Mouse (Mus musculus) liver, embryonic 13.5 days (tissue): ENCODE measurements around the gene Gorasp1. TPM values are rescaled to one million over a fixed set of nuclear protein-coding genes. Genes with fewer than 3 reads are reported as not detected.

Experiments used
- ATAC-seq: fragments of 200-750 bp; cut with Nextera tagmentation; 2 replicates; pipeline ENCODE4 v1.8.0; 2017; ENCODE audit warnings: low read depth, mild to moderate bottlenecking, moderate number of reproducible peaks, moderate library complexity
- DNase-seq: peaks from one replicate; pipeline ENCODE4 v3.0.0; 2022
- H3K27ac ChIP-seq: fragments of 300-500 bp; sonication (generic); 2 replicates; pipeline ENCODE4 v1.5.1; 2015; ENCODE audit warnings: moderate library complexity, mild to moderate bottlenecking, inconsistent platforms
- H3K27me3 ChIP-seq: fragments of 300-500 bp; sonication (generic); 2 replicates; pipeline ENCODE4 v1.6.1; 2015; ENCODE audit warnings: mild to moderate bottlenecking, inconsistent platforms
- H3K36me3 ChIP-seq: fragments of 300-500 bp; sonication (generic); 2 replicates; pipeline ENCODE4 v1.6.1; 2015; ENCODE audit warnings: mild to moderate bottlenecking, inconsistent platforms
- H3K4me1 ChIP-seq: fragments of 300-500 bp; sonication (generic); replicated peaks from 2 replicates; pipeline ENCODE4 v1.6.1; 2015; ENCODE audit warnings: inconsistent platforms
- H3K4me2 ChIP-seq: fragments of 300-500 bp; sonication (generic); 2 replicates; pipeline ENCODE4 v1.6.1; 2015; ENCODE audit warnings: inconsistent platforms, mild to moderate bottlenecking, moderate library complexity
- H3K4me3 ChIP-seq: fragments of 300-500 bp; sonication (generic); replicated peaks from 2 replicates; pipeline ENCODE4 v1.5.1; 2015; ENCODE audit warnings: mild to moderate bottlenecking, inconsistent platforms
- H3K9ac ChIP-seq: fragments of 300-500 bp; sonication (generic); 2 replicates; pipeline ENCODE4 v1.6.1; 2015; ENCODE audit warnings: mild to moderate bottlenecking, inconsistent platforms
- H3K9me3 ChIP-seq: fragments of 300-500 bp; sonication (generic); replicated peaks from 2 replicates; pipeline ENCODE4 v1.6.1; 2016; ENCODE audit warnings: inconsistent platforms
- WGBS: fragments of 180-500 bp; shearing (Covaris S2); methylation state at CpG from one replicate; pipeline ENCODE4 v1.1.7; 2015; ENCODE audit not compliant: insufficient replicate concordance; 5-methylcytosine and 5-hydroxymethylcytosine counted together
- polyA plus RNA-seq: library from polyadenylated mRNA; unstranded; fragments of >200 nt; fragmentation: Nextera tagmentation; extraction: Ambion mirVana; gene quantifications from 2 replicates; pipeline ENCODE4 v1.2.1, GENCODE M21; 2015

The Gorasp1 gene
- polyA plus RNA-seq, 1 experiment from 2014 or later = 10.4 TPM

DNA sequence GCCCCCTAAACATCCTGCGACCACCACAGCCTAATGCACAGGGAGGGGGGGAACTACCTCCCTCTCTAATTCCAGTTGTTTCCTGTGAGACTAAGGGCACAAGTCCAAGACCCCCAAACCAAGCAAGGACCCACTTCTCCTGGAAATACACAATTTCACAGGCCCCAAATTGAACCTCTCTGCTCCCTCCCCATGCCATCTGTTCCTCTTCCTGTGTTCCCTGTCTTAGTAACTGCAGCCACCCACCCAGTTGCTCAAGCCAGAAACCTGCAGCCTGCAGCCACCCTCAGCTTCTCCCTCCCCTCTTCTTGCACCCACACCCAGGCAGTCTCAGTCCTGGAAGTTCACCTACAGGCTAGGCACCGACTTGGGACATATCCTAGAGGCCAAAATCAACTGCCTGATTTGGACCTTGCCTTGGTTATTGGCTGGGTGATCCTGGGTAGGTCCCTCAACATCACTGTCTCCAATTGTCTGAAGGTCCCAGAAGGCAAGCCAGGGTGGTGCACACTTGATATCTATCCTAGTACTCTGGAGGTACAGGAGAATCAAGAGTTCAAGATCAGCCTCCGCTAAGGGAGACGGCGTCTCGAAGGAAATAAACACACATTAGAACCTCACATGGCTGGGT, 41.6 kb upstream of the Gorasp1 start:
- peaks cover 24% of the 10 kb centered on the region for H3K27me3 ChIP-seq
- H3K4me1 ChIP-seq = peaks cover 77% of the 10 kb centered on the region
- no peaks in the 10 kb centered on the region for H3K9me3 ChIP-seq
- H3K27ac ChIP-seq = no peak overlapping the region; the same call in 1 of the 2 replicates
- H3K4me3 ChIP-seq = no peak overlapping the region
- no peak overlapping the region for H3K4me2 ChIP-seq
- H3K9ac ChIP-seq = no peak overlapping the region
- DNase-seq = no peak
- no peak for ATAC-seq
- 58% methylated on average over 6 of the region's 6 CpGs for WGBS
- H3K36me3 ChIP-seq = peaks cover 4% of the 10 kb centered on the region; the same call in 1 of the 2 replicates

DNA sequence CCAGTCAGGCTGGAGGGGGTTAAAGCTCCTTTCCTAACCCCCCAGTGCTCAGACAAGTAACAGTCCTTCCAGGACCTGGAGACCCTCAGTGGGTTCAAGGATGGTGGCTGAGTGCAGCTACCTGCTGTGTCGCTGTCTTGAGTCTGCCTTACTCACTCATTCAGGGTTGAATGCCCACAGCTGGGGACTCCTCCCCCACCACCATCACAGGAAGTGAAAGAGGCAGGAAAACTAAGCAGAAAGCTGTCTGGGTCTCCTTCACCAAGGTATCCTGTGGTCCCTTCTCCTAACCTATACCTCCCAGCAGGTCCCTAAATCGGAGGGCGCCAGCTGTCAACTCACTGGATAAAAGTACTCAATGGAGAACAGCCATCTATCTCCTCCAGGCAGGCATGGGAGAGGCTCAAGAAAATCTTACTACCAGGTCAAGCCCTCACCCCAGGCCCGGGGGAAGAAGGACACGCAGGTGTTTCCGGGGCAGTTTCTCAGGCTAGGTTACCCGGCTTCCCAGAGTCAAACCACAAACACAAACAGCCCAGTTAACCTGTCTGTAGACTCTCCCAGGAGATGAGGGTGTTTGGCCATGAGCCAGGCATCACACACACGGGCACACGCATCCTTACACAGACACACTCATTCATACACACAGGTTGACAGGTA, 40.9 kb upstream of the Gorasp1 start:
- no peak for DNase-seq
- Histone ChIP-seq H3K27ac (no peak overlapping the region; the same call in 1 of the 2 replicates), H3K9ac (peak overlapping the region; percentile 26), H3K4me2 (peak overlapping the region; percentile 38), H3K4me1 (peaks cover 71% of the 10 kb centered on the region), H3K9me3 (no peaks in the 10 kb centered on the region), H3K27me3 (peaks cover 17% of the 10 kb centered on the region), H3K4me3 (peak overlapping the region; percentile 13; the same call in 1 of the 2 replicates), H3K36me3 (peaks cover 10% of the 10 kb centered on the region)
- WGBS = 25% methylated on average over 9 of the region's 9 CpGs
- no peak for ATAC-seq

GRCm38 (mm10) chr9:119977557-119978060, 40.2 kb upstream of the Gorasp1 start:
- 29% methylated on average over 5 of the region's 5 CpGs for WGBS
- H3K9me3 ChIP-seq = no peaks in the 10 kb centered on the region
- peaks cover 17% of the 10 kb centered on the region for H3K36me3 ChIP-seq
- H3K4me3 ChIP-seq = peak overlapping the region; percentile 13; the same call in 1 of the 2 replicates
- peak overlapping the region; percentile 38 for H3K4me2 ChIP-seq
- H3K27me3 ChIP-seq = peaks cover 11% of the 10 kb centered on the region
- DNase-seq (no peak), ATAC-seq (no peak)
- H3K4me1 ChIP-seq = peaks cover 67% of the 10 kb centered on the region
- peak overlapping the region; percentile 32 for H3K27ac ChIP-seq
- peak overlapping the region; percentile 26; the same call in 1 of the 2 replicates for H3K9ac ChIP-seq

GRCm38 (mm10) chr9:119976704-119977556, 39.6 kb upstream of the Gorasp1 start:
- H3K27ac ChIP-seq = peak overlapping the region; percentile 32
- H3K36me3 ChIP-seq = peaks cover 23% of the 10 kb centered on the region
- H3K9ac ChIP-seq = no peak overlapping the region; the same call in 1 of the 2 replicates
- peak overlapping the region; percentile 38 for H3K4me2 ChIP-seq
- H3K27me3 ChIP-seq = 0 out of 2 replicates have a peak, but pooled peaks cover 4% of the 10 kb centered on the region
- H3K4me3 ChIP-seq = no peak overlapping the region
- H3K4me1 ChIP-seq = peaks cover 60% of the 10 kb centered on the region
- ATAC-seq (no peak), DNase-seq (no peak)
- 10% methylated on average over 17 of the region's 17 CpGs for WGBS
- no peaks in the 10 kb centered on the region for H3K9me3 ChIP-seq

GRCm38 (mm10) chr9:119975286-119975685, 37.9 kb upstream of the Gorasp1 start:
- no peak overlapping the region for H3K9ac ChIP-seq
- H3K27me3 ChIP-seq = no peaks in the 10 kb centered on the region
- no peak overlapping the region for H3K4me2 ChIP-seq
- DNase-seq (no peak), ATAC-seq (no peak)
- peaks cover 45% of the 10 kb centered on the region for H3K4me1 ChIP-seq
- peaks cover 23% of the 10 kb centered on the region for H3K36me3 ChIP-seq
- H3K9me3 ChIP-seq = no peaks in the 10 kb centered on the region
- H3K4me3 ChIP-seq = no peak overlapping the region
- WGBS = 80% methylated on average over 4 of the region's 4 CpGs
- no peak overlapping the region for H3K27ac ChIP-seq

DNA sequence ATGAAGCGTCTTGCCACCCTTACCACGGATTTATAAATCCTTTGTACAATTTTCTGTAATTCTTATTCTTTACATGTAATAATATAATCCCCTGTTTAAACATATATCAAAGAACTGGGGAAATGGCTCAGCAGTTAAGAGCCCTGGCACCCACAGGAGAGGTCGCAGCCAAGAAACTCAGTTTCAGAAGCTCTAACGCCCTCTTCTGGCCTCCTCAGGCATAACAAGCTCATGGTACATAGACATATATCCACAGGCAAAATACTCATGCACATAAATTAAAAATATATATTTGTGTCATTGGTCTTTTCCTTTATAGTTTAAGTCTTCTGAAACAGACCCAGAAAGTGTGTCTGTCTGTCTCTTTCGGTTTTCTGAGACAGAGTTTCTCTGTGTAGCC, 37.2 kb upstream of the Gorasp1 start:
- H3K9ac ChIP-seq = no peak overlapping the region
- WGBS = 74% methylated on average over 5 of the region's 5 CpGs
- H3K9me3 ChIP-seq = no peaks in the 10 kb centered on the region
- DNase-seq = no peak
- no peak for ATAC-seq
- peaks cover 39% of the 10 kb centered on the region for H3K4me1 ChIP-seq
- no peaks in the 10 kb centered on the region for H3K27me3 ChIP-seq
- peaks cover 23% of the 10 kb centered on the region for H3K36me3 ChIP-seq
- H3K27ac ChIP-seq = no peak overlapping the region
- no peak overlapping the region for H3K4me2 ChIP-seq
- H3K4me3 ChIP-seq = no peak overlapping the region

DNA sequence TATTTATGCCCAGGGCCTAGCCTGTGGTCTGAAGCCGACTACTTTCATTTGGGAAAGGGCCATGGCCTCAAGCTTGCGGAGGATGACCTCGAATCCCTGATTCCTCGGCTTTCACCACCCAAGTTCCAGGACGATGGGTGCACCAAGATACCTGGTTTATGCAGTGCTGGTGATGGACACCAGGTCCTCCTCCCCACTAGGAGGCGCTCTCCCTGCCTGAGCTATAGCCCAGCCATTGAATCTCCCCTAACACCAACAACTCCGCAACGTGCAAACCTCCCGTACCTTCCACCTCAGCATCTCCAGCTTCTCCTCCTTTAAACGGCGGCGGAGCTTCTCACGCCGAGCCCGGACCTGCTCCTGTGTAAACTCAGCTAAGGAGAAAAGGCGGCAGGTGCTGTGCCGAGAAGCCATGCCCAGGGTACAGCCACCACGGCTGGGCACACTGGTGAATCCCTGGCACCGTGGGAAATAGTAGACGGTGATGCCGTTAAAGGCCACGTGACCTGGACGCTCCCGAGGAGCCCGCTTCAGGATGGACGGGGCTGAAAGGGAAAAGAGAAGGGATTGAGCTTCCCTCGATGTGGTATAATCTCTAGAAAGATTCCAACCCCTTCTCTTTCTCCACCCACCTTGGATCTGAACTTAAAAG, 36.6 kb upstream of the Gorasp1 start:
- Histone ChIP-seq H3K4me2 (no peak overlapping the region), H3K4me1 (peaks cover 33% of the 10 kb centered on the region), H3K4me3 (no peak overlapping the region), H3K27me3 (no peaks in the 10 kb centered on the region), H3K9me3 (no peaks in the 10 kb centered on the region), H3K9ac (no peak overlapping the region), H3K36me3 (peaks cover 23% of the 10 kb centered on the region), H3K27ac (no peak overlapping the region)
- 91% methylated on average over 27 of the region's 27 CpGs for WGBS
- ATAC-seq (no peak), DNase-seq (no peak)

GRCm38 (mm10) chr9:119973281-119973680, 35.9 kb upstream of the Gorasp1 start:
- Histone ChIP-seq H3K9ac (no peak overlapping the region), H3K4me2 (no peak overlapping the region), H3K9me3 (no peaks in the 10 kb centered on the region), H3K36me3 (peaks cover 23% of the 10 kb centered on the region), H3K4me1 (peaks cover 25% of the 10 kb centered on the region), H3K27me3 (no peaks in the 10 kb centered on the region), H3K4me3 (no peak overlapping the region), H3K27ac (no peak overlapping the region)
- 82% methylated on average over 23 of the region's 23 CpGs for WGBS
- ATAC-seq (no peak), DNase-seq (no peak)

- Histone ChIP-seq H3K4me1 (peaks cover 18% of the 10 kb centered on the region), H3K27ac (no peak overlapping the region), H3K36me3 (peaks cover 23% of the 10 kb centered on the region), H3K4me3 (no peak overlapping the region), H3K9ac (no peak overlapping the region), H3K27me3 (no peaks in the 10 kb centered on the region), H3K9me3 (no peaks in the 10 kb centered on the region), H3K4me2 (no peak overlapping the region)
- DNase-seq (no peak), ATAC-seq (no peak)
- WGBS = 83% methylated on average over 12 of the region's 12 CpGs
These were observed 35.2 kb upstream of the Gorasp1 start for GRCm38 (mm10) chr9:119972582-119972981.

- 80% methylated on average over 10 of the region's 10 CpGs for WGBS
- H3K4me3 ChIP-seq = no peak overlapping the region
- peaks cover 14% of the 10 kb centered on the region for H3K4me1 ChIP-seq
- no peaks in the 10 kb centered on the region for H3K27me3 ChIP-seq
- DNase-seq = no peak
- peaks cover 23% of the 10 kb centered on the region for H3K36me3 ChIP-seq
- no peak overlapping the region for H3K4me2 ChIP-seq
- no peak for ATAC-seq
- no peak overlapping the region for H3K27ac ChIP-seq
- H3K9ac ChIP-seq = no peak overlapping the region
- H3K9me3 ChIP-seq = no peaks in the 10 kb centered on the region
These were observed 34.8 kb upstream of the Gorasp1 start for GRCm38 (mm10) chr9:119972166-119972565.
